Mouse (Mus musculus): ENCODE measurements at regions not wholly inside any gene's neighbourhood (a gene's known extent, or its start where the extent isn't known, plus 50 kb on each side); places are given as distances from the start of the nearest gene placed in this dataset.
A peak's percentile ranks its signal among the peaks of the same experiment; 100 is the strongest.

- Histone ChIP-seq H3K27me3 (ENCODE audit: control insufficient read depth, insufficient read depth, low read depth, low read length) (no peaks in the 10 kb centered on the region; the same call in 1 of the 2 replicates), H3K4me2 (ENCODE audit: low read depth, low read length) (no peak overlapping the region), H3K36me3 (ENCODE audit: control insufficient read depth, insufficient read depth) (no peaks in the 10 kb centered on the region), H3K9me3 (replicated peaks; ENCODE audit: control insufficient read depth, low read length) (no peaks in the 10 kb centered on the region), H3K27ac (ENCODE audit: low read length) (no peak overlapping the region), H3K4me3 (ENCODE audit: low read depth, low read length) (no peak overlapping the region), H3K4me1 (ENCODE audit: control insufficient read depth, low read depth, low read length) (peaks cover 19% of the 10 kb centered on the region), H3K9ac (ENCODE audit: low read depth, low read length) (no peak overlapping the region)
- no peak for ATAC-seq (ENCODE audit: low read depth)
- WGBS (ENCODE audit: insufficient replicate concordance), result 54% methylated on average over 10 of the region's 10 CpGs
These were observed 69.1 kb upstream of the Serp2 start for GRCm38 (mm10) chr14:76625589-76626368.

GRCm38 (mm10) chr14:76624626-76625378, 68.1 kb upstream of the Serp2 start:
- Histone ChIP-seq H3K4me1 (ENCODE audit: control insufficient read depth, low read depth, low read length) (peaks cover 19% of the 10 kb centered on the region), H3K36me3 (ENCODE audit: control insufficient read depth, insufficient read depth) (no peaks in the 10 kb centered on the region), H3K4me3 (ENCODE audit: low read depth, low read length) (no peak overlapping the region), H3K9ac (ENCODE audit: low read depth, low read length) (no peak overlapping the region), H3K4me2 (ENCODE audit: low read depth, low read length) (no peak overlapping the region), H3K9me3 (replicated peaks; ENCODE audit: control insufficient read depth, low read length) (no peaks in the 10 kb centered on the region), H3K27me3 (ENCODE audit: control insufficient read depth, insufficient read depth, low read depth, low read length) (no peaks in the 10 kb centered on the region; the same call in 1 of the 2 replicates), H3K27ac (ENCODE audit: low read length) (no peak overlapping the region)
- WGBS (ENCODE audit: insufficient replicate concordance), result 50% methylated on average over 7 of the region's 7 CpGs
- ATAC-seq (ENCODE audit: low read depth), result no peak

DNA sequence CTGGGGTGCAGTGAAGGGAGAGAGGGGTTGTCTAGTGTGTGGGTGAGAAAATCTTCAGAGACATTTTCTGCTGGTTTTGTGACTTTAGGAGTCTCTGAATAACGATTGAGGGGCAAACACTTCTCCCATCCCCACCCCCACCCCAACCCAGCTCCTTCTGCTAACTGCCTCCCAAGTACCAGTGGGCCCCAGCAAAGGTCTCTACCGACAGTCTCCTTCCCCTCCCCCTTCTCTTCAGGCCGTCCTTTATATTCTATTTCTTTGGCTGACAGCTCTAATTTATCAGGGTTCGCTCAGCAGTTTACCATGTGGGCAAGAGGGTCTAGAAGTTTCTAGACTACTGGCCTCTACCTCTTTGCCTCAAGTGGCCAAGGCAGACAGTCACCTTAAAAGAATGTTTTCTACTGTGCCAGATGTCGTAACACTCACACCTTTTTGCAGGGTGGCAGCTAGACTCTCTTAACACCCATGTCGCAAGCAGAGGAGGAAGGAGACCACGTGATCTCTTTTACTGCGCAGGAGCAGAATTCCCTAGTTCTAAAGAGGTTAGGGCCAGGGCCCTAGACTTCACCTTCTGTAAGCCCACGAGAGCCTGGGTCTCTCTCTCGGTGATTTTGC, 66.8 kb upstream of the Serp2 start:
- no peak overlapping the region for H3K27ac ChIP-seq (ENCODE audit: low read length)
- no peak; the same call in 1 of the 2 replicates for ATAC-seq (ENCODE audit: low read depth)
- peaks cover 19% of the 10 kb centered on the region for H3K4me1 ChIP-seq (ENCODE audit: control insufficient read depth, low read depth, low read length)
- H3K4me2 ChIP-seq (ENCODE audit: low read depth, low read length), result 0 out of 2 replicates have a peak overlapping the region, but pooled peaks have one; percentile 30
- no peaks in the 10 kb centered on the region; the same call in 1 of the 2 replicates for H3K27me3 ChIP-seq (ENCODE audit: control insufficient read depth, insufficient read depth, low read depth, low read length)
- no peaks in the 10 kb centered on the region for H3K9me3 ChIP-seq (replicated peaks; ENCODE audit: control insufficient read depth, low read length)
- no peaks in the 10 kb centered on the region for H3K36me3 ChIP-seq (ENCODE audit: control insufficient read depth, insufficient read depth)
- no peak overlapping the region for H3K9ac ChIP-seq (ENCODE audit: low read depth, low read length)
- WGBS (ENCODE audit: insufficient replicate concordance), result 19% methylated on average over 10 of the region's 10 CpGs
- H3K4me3 ChIP-seq (ENCODE audit: low read depth, low read length), result no peak overlapping the region

DNA sequence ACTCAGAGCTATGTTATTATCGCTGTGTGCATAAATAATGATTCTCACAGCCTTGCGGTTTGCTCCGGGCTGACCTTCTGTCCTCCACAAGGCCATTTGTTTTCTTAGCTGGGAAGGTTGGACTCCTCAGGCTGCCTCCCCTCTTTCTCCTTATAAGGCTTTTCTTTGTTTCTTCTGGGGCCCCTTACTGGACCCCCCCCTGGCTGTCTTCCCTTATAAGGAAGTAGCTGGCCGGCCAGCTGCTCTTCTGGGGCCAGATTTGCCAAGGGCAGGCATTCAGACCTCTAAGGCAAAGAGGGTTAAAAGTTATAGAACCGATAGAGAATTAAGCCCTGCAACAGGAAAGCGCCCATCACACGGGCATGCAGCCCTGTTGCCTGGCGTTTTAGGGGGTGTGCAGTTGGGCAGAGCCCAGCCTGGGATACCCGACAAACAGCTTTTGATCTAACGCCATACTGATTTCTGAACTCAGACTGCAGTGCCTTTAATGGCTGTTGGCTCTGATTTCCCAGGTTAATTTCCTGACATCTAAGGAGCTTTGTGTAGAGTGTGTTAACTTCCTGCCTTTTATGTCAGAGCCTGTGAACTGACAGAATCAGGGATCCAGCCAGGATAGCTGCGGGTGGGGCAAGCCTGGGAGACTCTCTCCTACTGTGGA, 66.1 kb upstream of the Serp2 start:
- Histone ChIP-seq H3K4me1 (ENCODE audit: control insufficient read depth, low read depth, low read length) (peaks cover 19% of the 10 kb centered on the region), H3K27ac (ENCODE audit: low read length) (no peak overlapping the region), H3K27me3 (ENCODE audit: control insufficient read depth, insufficient read depth, low read depth, low read length) (no peaks in the 10 kb centered on the region; the same call in 1 of the 2 replicates), H3K36me3 (ENCODE audit: control insufficient read depth, insufficient read depth) (no peaks in the 10 kb centered on the region), H3K4me2 (ENCODE audit: low read depth, low read length) (no peak overlapping the region), H3K4me3 (ENCODE audit: low read depth, low read length) (no peak overlapping the region), H3K9me3 (replicated peaks; ENCODE audit: control insufficient read depth, low read length) (no peaks in the 10 kb centered on the region), H3K9ac (ENCODE audit: low read depth, low read length) (no peak overlapping the region)
- 16% methylated on average over 11 of the region's 11 CpGs for WGBS (ENCODE audit: insufficient replicate concordance)
- no peak for ATAC-seq (ENCODE audit: low read depth)

DNA sequence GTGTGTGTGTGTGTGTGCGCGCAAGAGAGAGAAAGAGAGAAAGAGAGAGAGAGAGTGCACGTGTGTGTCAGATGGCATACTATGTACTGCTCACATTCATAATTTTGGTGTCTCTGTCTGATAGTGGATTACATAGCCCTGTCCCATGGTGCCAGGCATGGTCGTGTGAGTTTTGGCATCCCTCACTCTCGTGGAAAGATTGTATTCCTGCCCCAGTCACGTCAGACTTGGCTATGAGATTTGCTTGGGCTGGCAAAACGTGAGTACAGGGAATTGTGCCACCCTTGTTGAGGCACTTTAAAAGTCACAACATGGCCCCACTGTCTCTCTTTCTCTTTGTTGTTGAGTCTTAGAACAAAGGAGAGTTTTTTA, 62.3 kb upstream of the Serp2 start:
- WGBS (ENCODE audit: insufficient replicate concordance), result 52% methylated on average over 7 of the region's 7 CpGs
- Histone ChIP-seq H3K9ac (ENCODE audit: low read depth, low read length) (no peak overlapping the region), H3K4me1 (ENCODE audit: control insufficient read depth, low read depth, low read length) (peaks cover 13% of the 10 kb centered on the region), H3K9me3 (replicated peaks; ENCODE audit: control insufficient read depth, low read length) (no peaks in the 10 kb centered on the region), H3K4me2 (ENCODE audit: low read depth, low read length) (no peak overlapping the region), H3K36me3 (ENCODE audit: control insufficient read depth, insufficient read depth) (no peaks in the 10 kb centered on the region), H3K27me3 (ENCODE audit: control insufficient read depth, insufficient read depth, low read depth, low read length) (no peaks in the 10 kb centered on the region; the same call in 1 of the 2 replicates), H3K27ac (ENCODE audit: low read length) (no peak overlapping the region), H3K4me3 (ENCODE audit: low read depth, low read length) (no peak overlapping the region)
- no peak for ATAC-seq (ENCODE audit: low read depth)

DNA sequence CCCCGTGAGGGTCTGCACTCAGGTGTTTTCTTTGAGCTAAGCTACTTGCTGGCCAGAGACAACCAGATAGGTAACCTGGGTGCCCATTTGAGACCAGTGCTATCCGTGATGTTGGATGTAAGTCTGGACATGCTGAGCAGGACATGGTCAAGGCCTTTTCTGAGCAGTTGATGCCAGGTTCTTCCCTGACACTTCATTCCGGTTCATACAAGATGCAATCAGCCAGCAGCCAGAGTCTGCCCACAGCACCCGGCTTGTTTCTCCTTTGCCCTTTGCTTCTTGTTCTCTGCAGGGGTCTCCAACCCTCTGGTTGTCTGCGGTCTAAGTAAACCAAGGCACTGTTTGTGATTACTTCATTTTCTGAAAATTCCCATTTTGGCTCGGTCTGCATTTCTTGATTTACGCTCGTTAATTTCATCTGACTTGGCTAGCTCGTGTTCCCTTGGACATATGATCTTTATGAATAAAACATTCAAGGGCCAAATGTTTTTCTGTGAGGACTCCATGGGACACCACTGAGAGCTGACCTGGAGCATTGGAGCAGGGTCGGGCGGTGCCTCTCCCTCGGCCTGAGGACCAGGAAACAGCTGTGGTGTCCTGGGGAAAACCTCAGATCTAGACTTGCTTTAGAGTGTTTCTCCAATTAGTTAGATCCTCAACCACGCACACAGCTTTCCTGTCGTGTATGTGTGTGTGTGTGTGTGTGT, 61.8 kb upstream of the Serp2 start:
- ATAC-seq (ENCODE audit: low read depth), result no peak
- Histone ChIP-seq H3K4me3 (ENCODE audit: low read depth, low read length) (no peak overlapping the region), H3K4me2 (ENCODE audit: low read depth, low read length) (no peak overlapping the region), H3K27ac (ENCODE audit: low read length) (no peak overlapping the region), H3K9ac (ENCODE audit: low read depth, low read length) (no peak overlapping the region), H3K4me1 (ENCODE audit: control insufficient read depth, low read depth, low read length) (peaks cover 10% of the 10 kb centered on the region), H3K27me3 (ENCODE audit: control insufficient read depth, insufficient read depth, low read depth, low read length) (no peaks in the 10 kb centered on the region), H3K36me3 (ENCODE audit: control insufficient read depth, insufficient read depth) (no peaks in the 10 kb centered on the region), H3K9me3 (replicated peaks; ENCODE audit: control insufficient read depth, low read length) (no peaks in the 10 kb centered on the region)
- WGBS (ENCODE audit: insufficient replicate concordance), result 52% methylated on average over 14 of the region's 14 CpGs

DNA sequence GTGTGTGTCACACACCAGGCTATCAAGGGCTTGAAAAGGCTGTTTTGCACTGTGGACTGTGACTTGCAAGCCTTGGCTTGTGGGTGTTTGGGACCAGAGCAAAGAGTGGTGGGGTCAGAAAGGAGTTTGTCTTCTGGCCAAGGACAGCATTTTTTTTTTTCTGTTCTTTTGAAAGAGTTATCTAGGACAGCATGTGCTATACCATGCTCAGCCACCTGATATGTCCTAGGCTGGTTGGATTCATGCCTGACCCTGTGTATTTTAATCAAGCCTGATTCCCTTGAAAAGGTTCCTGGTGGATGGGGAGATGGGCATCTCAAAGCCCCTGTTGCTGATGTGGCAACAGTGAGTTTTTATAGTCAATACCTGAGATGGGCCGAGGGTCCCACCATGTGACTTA, 61.2 kb upstream of the Serp2 start:
- Histone ChIP-seq H3K27ac (ENCODE audit: low read length) (no peak overlapping the region), H3K36me3 (ENCODE audit: control insufficient read depth, insufficient read depth) (no peaks in the 10 kb centered on the region), H3K9ac (ENCODE audit: low read depth, low read length) (no peak overlapping the region), H3K27me3 (ENCODE audit: control insufficient read depth, insufficient read depth, low read depth, low read length) (no peaks in the 10 kb centered on the region), H3K4me2 (ENCODE audit: low read depth, low read length) (no peak overlapping the region), H3K9me3 (replicated peaks; ENCODE audit: control insufficient read depth, low read length) (no peaks in the 10 kb centered on the region), H3K4me3 (ENCODE audit: low read depth, low read length) (no peak overlapping the region), H3K4me1 (ENCODE audit: control insufficient read depth, low read depth, low read length) (peaks cover 8% of the 10 kb centered on the region)
- 67% methylated on average over 1 of the region's 1 CpGs for WGBS (ENCODE audit: insufficient replicate concordance)
- no peak for ATAC-seq (ENCODE audit: low read depth)

DNA sequence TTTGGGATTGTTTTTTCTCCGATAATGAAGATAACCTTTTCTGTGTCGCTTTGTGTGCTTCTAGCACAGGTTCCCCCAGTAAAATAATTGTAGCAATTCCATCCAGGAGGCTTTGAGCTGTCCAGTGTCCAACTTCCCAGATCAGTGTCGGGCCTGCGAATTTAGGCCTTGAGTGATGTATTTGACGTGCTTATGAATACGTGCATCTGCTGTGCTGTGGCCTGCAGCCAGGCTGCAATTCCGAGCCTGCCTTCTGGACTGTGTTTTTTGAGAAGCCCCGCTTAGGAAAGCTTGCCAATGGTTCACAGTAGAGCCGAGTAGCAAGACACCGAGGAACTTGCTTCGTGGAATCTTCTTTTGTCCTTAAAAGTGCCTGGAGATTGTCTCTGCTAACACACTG, 60.8 kb upstream of the Serp2 start:
- no peak for ATAC-seq (ENCODE audit: low read depth)
- Histone ChIP-seq H3K27me3 (ENCODE audit: control insufficient read depth, insufficient read depth, low read depth, low read length) (no peaks in the 10 kb centered on the region), H3K9me3 (replicated peaks; ENCODE audit: control insufficient read depth, low read length) (no peaks in the 10 kb centered on the region), H3K4me2 (ENCODE audit: low read depth, low read length) (no peak overlapping the region), H3K36me3 (ENCODE audit: control insufficient read depth, insufficient read depth) (no peaks in the 10 kb centered on the region), H3K27ac (ENCODE audit: low read length) (no peak overlapping the region), H3K4me3 (ENCODE audit: low read depth, low read length) (no peak overlapping the region), H3K4me1 (ENCODE audit: control insufficient read depth, low read depth, low read length) (peaks cover 4% of the 10 kb centered on the region), H3K9ac (ENCODE audit: low read depth, low read length) (no peak overlapping the region)
- WGBS (ENCODE audit: insufficient replicate concordance), result 74% methylated on average over 11 of the region's 11 CpGs

Data from liver, embryonic 16.5 days (tissue).